Mouse (Mus musculus): ENCODE measurements at regions not wholly inside any gene's neighbourhood (a gene's known extent, or its start where the extent isn't known, plus 50 kb on each side); places are given as distances from the start of the nearest gene placed in this dataset.

DNA sequence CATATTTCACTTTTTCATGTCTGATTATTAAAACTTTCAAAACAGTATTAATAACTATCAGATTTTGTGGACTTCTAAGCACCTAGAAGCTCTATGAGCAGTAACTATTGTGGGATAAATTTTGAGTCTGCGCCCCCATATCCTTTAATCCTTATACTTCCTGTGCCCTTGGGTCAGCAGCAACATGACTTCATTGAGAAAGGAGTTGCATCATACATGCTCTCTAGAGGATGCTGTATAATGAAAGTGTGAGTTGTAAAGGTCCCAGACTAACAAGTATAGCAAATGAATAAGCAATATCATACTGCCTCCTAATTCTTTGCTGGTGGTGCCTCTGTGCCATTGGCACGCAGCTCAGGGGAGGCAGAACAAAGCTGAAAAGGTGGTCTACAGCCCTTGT, 404.6 kb downstream of the 4930474N05Rik start:
- H3K9me3 ChIP-seq (ENCODE audit: low read length), result no peaks in the 10 kb centered on the region
- no peak overlapping the region for H3K9ac ChIP-seq
- no peaks in the 10 kb centered on the region for H3K27me3 ChIP-seq (ENCODE audit: insufficient read depth, low read length)
- TF ChIP-seq CTCF (IDR thresholded peaks at IDR 0.05; ENCODE audit: low read depth), result no peak
- H3K4me2 ChIP-seq (ENCODE audit: low read depth), result no peak overlapping the region
- H3K4me3 ChIP-seq (ENCODE audit: low read depth, low read length), result no peak overlapping the region
- no peaks in the 10 kb centered on the region for H3K36me3 ChIP-seq (ENCODE audit: insufficient read depth)
- no peaks in the 10 kb centered on the region for H3K4me1 ChIP-seq (ENCODE audit: insufficient read depth)
- 92% methylated on average over 2 of the region's 2 CpGs for WGBS
- ATAC-seq, result no peak
- H3K27ac ChIP-seq (ENCODE audit: low read depth, low read length), result no peak overlapping the region
- DNase-seq, result no peak

DNA sequence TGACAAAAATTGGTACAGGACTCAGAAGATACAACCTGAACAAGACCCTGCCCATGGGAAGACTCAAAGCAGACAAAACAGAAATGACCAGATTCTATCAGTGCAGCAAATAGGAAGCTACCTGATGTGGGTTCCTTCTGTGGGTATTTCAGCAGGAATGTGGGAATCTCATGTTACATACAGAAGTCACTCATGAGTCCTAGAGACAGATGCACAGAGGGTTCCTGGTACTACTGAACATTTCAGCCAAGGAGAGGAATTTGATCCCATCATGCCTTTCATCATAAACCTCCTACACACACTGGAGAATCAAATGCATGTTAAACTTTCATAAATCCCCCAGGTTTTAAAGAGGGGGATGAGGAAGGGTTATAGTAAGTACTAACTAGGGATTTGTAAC, 390.8 kb downstream of the 4930474N05Rik start:
- H3K4me1 ChIP-seq (ENCODE audit: insufficient read depth), result no peaks in the 10 kb centered on the region
- H3K27me3 ChIP-seq (ENCODE audit: insufficient read depth, low read length), result no peaks in the 10 kb centered on the region
- ATAC-seq (no peak), DNase-seq (no peak)
- no peak overlapping the region for H3K27ac ChIP-seq (ENCODE audit: low read depth, low read length)
- no peak overlapping the region for H3K9ac ChIP-seq
- no peaks in the 10 kb centered on the region for H3K9me3 ChIP-seq (ENCODE audit: low read length)
- no peak for TF ChIP-seq CTCF (IDR thresholded peaks at IDR 0.05; ENCODE audit: low read depth)
- no peak overlapping the region for H3K4me3 ChIP-seq (ENCODE audit: low read depth, low read length)
- H3K4me2 ChIP-seq (ENCODE audit: low read depth), result no peak overlapping the region
- H3K36me3 ChIP-seq (ENCODE audit: insufficient read depth), result no peaks in the 10 kb centered on the region

DNA sequence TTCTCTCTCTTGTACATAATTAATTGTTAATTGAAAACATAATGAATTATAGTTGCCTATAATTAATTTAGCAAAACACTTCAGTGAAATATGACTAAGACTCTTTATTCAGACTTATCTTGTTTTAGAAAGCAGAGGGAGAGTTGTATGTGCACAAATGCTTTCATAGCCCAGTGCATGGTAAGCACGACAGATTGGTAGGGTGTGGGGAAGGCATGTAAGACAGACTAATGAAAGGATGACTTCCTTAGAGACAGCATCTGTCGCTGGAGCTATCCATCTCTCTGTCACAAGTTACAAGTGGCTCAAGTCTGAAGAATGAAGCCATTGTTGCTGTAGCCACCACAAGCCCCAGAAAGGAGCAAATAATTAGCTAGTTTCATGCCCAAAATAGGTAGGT, 376.9 kb downstream of the 4930474N05Rik start:
- WGBS, result 67% methylated on average over 2 of the region's 2 CpGs
- DNase-seq (no peak), ATAC-seq (no peak)
- no peaks in the 10 kb centered on the region for H3K27me3 ChIP-seq (ENCODE audit: insufficient read depth, low read length)
- no peak overlapping the region for H3K9ac ChIP-seq
- no peak for TF ChIP-seq CTCF (IDR thresholded peaks at IDR 0.05; ENCODE audit: low read depth)
- H3K4me2 ChIP-seq (ENCODE audit: low read depth), result no peak overlapping the region
- no peaks in the 10 kb centered on the region for H3K36me3 ChIP-seq (ENCODE audit: insufficient read depth)
- no peak overlapping the region for H3K4me3 ChIP-seq (ENCODE audit: low read depth, low read length)
- no peak overlapping the region for H3K27ac ChIP-seq (ENCODE audit: low read depth, low read length)
- no peaks in the 10 kb centered on the region for H3K9me3 ChIP-seq (ENCODE audit: low read length)
- no peaks in the 10 kb centered on the region for H3K4me1 ChIP-seq (ENCODE audit: insufficient read depth)

DNA sequence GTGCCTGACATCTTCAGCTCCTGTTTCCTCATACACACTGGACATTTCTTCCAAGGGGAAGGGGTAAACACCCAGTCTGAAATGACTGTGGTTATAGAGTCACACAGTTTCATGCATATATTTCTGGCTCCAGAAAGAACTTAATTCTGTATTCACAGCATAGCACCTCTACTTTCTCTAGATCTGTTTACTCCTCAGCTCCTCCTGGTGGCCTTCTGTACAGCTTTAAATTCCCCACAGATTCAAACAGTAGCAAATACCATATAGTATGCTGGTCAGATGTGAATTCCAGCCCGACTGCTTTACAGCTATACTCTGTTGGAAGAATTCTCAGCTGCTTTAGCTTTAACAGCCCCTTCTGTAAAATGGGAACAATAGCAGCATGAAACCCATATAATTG, 375.6 kb downstream of the 4930474N05Rik start:
- DNase-seq (peak; percentile 5), ATAC-seq (no peak)
- Histone ChIP-seq H3K27ac (ENCODE audit: low read depth, low read length) (no peak overlapping the region), H3K4me1 (ENCODE audit: insufficient read depth) (no peaks in the 10 kb centered on the region), H3K9me3 (ENCODE audit: low read length) (no peaks in the 10 kb centered on the region), H3K9ac (no peak overlapping the region), H3K27me3 (ENCODE audit: insufficient read depth, low read length) (no peaks in the 10 kb centered on the region), H3K36me3 (ENCODE audit: insufficient read depth) (no peaks in the 10 kb centered on the region), H3K4me2 (ENCODE audit: low read depth) (no peak overlapping the region), H3K4me3 (ENCODE audit: low read depth, low read length) (no peak overlapping the region)
- 0 out of 2 replicates have a peak, but pooled peaks have one; percentile 17 for TF ChIP-seq CTCF (IDR thresholded peaks at IDR 0.05; ENCODE audit: low read depth)
- WGBS, result 53% methylated on average over 1 of the region's 1 CpGs

DNA sequence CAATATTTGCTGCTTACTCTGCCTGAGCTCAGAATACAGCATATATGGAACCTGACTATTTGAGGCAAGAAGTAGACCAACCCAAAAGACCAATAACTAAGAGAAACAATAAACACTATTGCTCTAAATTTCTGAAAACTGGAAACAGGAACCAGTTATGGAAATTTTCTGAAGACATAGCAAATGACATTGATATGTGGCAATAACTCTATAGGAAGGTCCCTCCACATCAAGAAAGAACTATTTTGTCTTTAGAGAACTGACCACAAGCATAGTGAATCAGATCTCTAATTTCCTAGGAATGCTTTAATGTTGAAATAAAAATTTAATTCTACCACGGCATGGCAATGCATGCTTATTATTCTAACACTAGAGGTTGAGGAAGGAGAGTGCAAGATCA, 358.3 kb downstream of the 4930474N05Rik start:
- H3K36me3 ChIP-seq (ENCODE audit: insufficient read depth), result no peaks in the 10 kb centered on the region
- no peak overlapping the region for H3K4me2 ChIP-seq (ENCODE audit: low read depth)
- DNase-seq, result no peak
- H3K4me1 ChIP-seq (ENCODE audit: insufficient read depth), result no peaks in the 10 kb centered on the region
- no peak overlapping the region for H3K27ac ChIP-seq (ENCODE audit: low read depth, low read length)
- TF ChIP-seq CTCF (IDR thresholded peaks at IDR 0.05; ENCODE audit: low read depth), result no peak
- WGBS, result 88% methylated on average over 1 of the region's 1 CpGs
- no peaks in the 10 kb centered on the region for H3K9me3 ChIP-seq (ENCODE audit: low read length)
- no peak for ATAC-seq
- no peaks in the 10 kb centered on the region for H3K27me3 ChIP-seq (ENCODE audit: insufficient read depth, low read length)
- no peak overlapping the region for H3K9ac ChIP-seq
- no peak overlapping the region for H3K4me3 ChIP-seq (ENCODE audit: low read depth, low read length)

DNA sequence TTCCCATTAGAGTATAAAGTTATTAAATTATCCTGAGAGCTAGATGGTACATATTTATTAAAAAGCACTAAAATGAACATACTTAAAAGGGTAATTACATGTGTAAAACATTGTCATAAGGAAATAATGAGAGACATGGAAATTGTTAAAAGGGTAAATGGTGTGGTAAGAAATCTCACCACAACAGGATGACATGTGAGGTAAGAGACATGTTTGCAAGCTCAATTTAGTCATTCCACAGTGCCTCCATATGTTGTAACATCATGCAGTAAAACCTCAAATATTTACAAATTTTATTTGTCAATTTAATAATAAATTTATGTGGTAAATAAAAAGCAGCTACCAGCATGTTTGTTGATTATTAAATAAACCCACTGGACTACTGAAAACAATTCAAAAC, 355.4 kb downstream of the 4930474N05Rik start:
- Histone ChIP-seq H3K9me3 (ENCODE audit: low read length) (no peaks in the 10 kb centered on the region), H3K9ac (no peak overlapping the region), H3K4me1 (ENCODE audit: insufficient read depth) (no peaks in the 10 kb centered on the region), H3K27me3 (ENCODE audit: insufficient read depth, low read length) (no peaks in the 10 kb centered on the region), H3K4me2 (ENCODE audit: low read depth) (no peak overlapping the region), H3K27ac (ENCODE audit: low read depth, low read length) (no peak overlapping the region), H3K36me3 (ENCODE audit: insufficient read depth) (no peaks in the 10 kb centered on the region), H3K4me3 (ENCODE audit: low read depth, low read length) (no peak overlapping the region)
- ATAC-seq (no peak), DNase-seq (no peak)
- TF ChIP-seq CTCF (IDR thresholded peaks at IDR 0.05; ENCODE audit: low read depth), result no peak

DNA sequence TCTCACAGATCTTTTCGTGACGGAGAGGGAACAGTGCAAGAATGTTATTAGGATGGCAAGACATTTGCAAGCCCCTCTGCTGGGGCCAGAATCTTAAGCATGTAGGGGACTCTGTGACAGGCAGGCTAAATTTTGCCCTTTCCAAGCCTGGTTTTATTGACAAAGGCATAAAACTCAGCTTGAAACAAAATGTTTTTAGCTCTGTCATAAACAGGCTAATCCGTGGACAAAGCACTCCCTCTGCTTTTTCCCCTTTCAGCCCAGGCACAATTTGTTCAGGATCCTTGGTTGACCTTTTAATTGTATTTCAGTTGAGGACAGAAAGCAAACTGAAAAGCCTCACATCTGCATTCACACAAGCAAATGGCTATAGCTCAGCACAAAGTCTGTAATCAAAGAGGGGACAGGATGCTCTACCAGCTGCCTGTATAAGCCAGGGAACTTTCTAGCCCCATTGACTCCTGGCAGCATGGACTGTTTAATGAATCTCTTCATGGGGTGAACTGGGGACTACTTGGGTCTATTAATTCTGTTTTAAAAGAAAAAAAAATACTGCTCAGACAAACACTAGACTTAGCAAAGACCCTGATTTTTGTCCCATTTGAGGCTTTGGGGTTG, 320.0 kb downstream of the 4930474N05Rik start:
- no peak overlapping the region for H3K9ac ChIP-seq
- ATAC-seq (no peak), DNase-seq (no peak)
- H3K36me3 ChIP-seq (ENCODE audit: insufficient read depth), result no peaks in the 10 kb centered on the region
- no peak for TF ChIP-seq CTCF (IDR thresholded peaks at IDR 0.05; ENCODE audit: low read depth)
- H3K4me1 ChIP-seq (ENCODE audit: insufficient read depth), result no peaks in the 10 kb centered on the region
- H3K4me3 ChIP-seq (ENCODE audit: low read depth, low read length), result no peak overlapping the region
- H3K27ac ChIP-seq (ENCODE audit: low read depth, low read length), result no peak overlapping the region
- H3K4me2 ChIP-seq (ENCODE audit: low read depth), result no peak overlapping the region
- WGBS, result 38% methylated on average over 3 of the region's 3 CpGs
- H3K9me3 ChIP-seq (ENCODE audit: low read length), result no peaks in the 10 kb centered on the region
- no peaks in the 10 kb centered on the region for H3K27me3 ChIP-seq (ENCODE audit: insufficient read depth, low read length)

DNA sequence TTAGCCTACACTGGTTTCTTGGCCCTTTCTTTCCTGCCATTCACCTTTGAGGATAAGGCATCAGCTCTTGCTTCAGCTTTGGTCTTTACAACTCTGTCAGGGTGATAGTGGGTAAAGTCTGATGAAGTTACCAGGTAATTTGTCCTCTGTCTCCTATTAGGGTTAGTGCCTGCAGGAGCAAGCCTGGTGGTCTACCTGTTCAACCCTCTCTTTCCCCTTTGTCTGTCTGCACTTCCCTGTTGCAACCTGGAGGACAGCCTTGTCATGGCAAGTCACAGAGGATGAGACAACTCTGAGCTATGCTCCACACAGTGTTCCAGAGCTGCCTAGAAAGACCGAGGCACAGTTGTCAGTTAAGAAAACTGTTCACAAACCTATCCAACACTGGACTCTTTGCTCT, 319.5 kb downstream of the 4930474N05Rik start:
- no peaks in the 10 kb centered on the region for H3K27me3 ChIP-seq (ENCODE audit: insufficient read depth, low read length)
- 71% methylated on average over 1 of the region's 1 CpGs for WGBS
- no peak overlapping the region for H3K9ac ChIP-seq
- H3K9me3 ChIP-seq (ENCODE audit: low read length), result no peaks in the 10 kb centered on the region
- no peak for DNase-seq
- no peak overlapping the region for H3K4me2 ChIP-seq (ENCODE audit: low read depth)
- no peaks in the 10 kb centered on the region for H3K4me1 ChIP-seq (ENCODE audit: insufficient read depth)
- no peak for TF ChIP-seq CTCF (IDR thresholded peaks at IDR 0.05; ENCODE audit: low read depth)
- no peak overlapping the region for H3K4me3 ChIP-seq (ENCODE audit: low read depth, low read length)
- H3K36me3 ChIP-seq (ENCODE audit: insufficient read depth), result no peaks in the 10 kb centered on the region
- H3K27ac ChIP-seq (ENCODE audit: low read depth, low read length), result no peak overlapping the region
- ATAC-seq, result no peak

All from forebrain, postnatal 0 days (tissue).